33 mouse cellular contexts compared by ENCODE assay signal in genomic region chr12:58934580-58934979, GRCm38 (mm10).
"Had no signal": no experiment of that assay in that cellular context is flagged by ENCODE, and none has a peak within 500 bp of the region (broad histone marks: within the 10 kb centered on the region; RNA-seq: fewer than 3 reads in every experiment).

No protein-coding gene starts in this region.

- H3K4me3 ChIP-seq: limb, embryonic 10.5 days; limb, embryonic 12.5 days; limb, embryonic 13.5 days; limb, embryonic 15.5 days; liver, embryonic 12.5 days; liver, embryonic 13.5 days; liver, embryonic 15.5 days; lung, embryonic 15.5 days; megakaryocyte, embryonic 14.5 days; midbrain, embryonic 10.5 days; midbrain, embryonic 12.5 days; midbrain, embryonic 13.5 days; midbrain, embryonic 15.5 days; myocyte; neural tube, embryonic 12.5 days; neural tube, embryonic 13.5 days had no signal

- H3K9me3 ChIP-seq: limb, embryonic 10.5 days; limb, embryonic 13.5 days; limb, embryonic 15.5 days; liver, embryonic 12.5 days; liver, embryonic 13.5 days; liver, embryonic 15.5 days; lung, embryonic 15.5 days; megakaryocyte, embryonic 14.5 days; midbrain, embryonic 12.5 days; midbrain, embryonic 13.5 days; midbrain, embryonic 15.5 days; neural tube, embryonic 12.5 days; neural tube, embryonic 13.5 days had no signal

- ATAC-seq: liver, embryonic 12.5 days; liver, postnatal 0 days; lung, postnatal 0 days; midbrain, embryonic 13.5 days; midbrain, embryonic 15.5 days; midbrain, embryonic 16.5 days had no signal

- H3K27me3 ChIP-seq: limb, embryonic 12.5 days; limb, embryonic 13.5 days; limb, embryonic 15.5 days; liver, embryonic 12.5 days; liver, embryonic 13.5 days; liver, embryonic 15.5 days; lung, embryonic 15.5 days; midbrain, embryonic 12.5 days; midbrain, embryonic 13.5 days; midbrain, embryonic 15.5 days; neural tube, embryonic 12.5 days; neural tube, embryonic 13.5 days had no signal

- H3K4me2 ChIP-seq: limb, embryonic 12.5 days; limb, embryonic 13.5 days; limb, embryonic 15.5 days; liver, embryonic 11.5 days; liver, embryonic 12.5 days; liver, embryonic 13.5 days; liver, embryonic 15.5 days; lung, embryonic 14.5 days; lung, embryonic 15.5 days; midbrain, embryonic 11.5 days; midbrain, embryonic 12.5 days; midbrain, embryonic 13.5 days; midbrain, embryonic 15.5 days; neural tube, embryonic 12.5 days; neural tube, embryonic 13.5 days had no signal

- H3K36me3 ChIP-seq: limb, embryonic 10.5 days; limb, embryonic 12.5 days; limb, embryonic 13.5 days; limb, embryonic 15.5 days; liver, embryonic 12.5 days; liver, embryonic 13.5 days; liver, embryonic 15.5 days; lung, embryonic 15.5 days; midbrain, embryonic 10.5 days; midbrain, embryonic 12.5 days; midbrain, embryonic 13.5 days; midbrain, embryonic 15.5 days; neural tube, embryonic 12.5 days; neural tube, embryonic 13.5 days had no signal

- H3K27ac ChIP-seq: limb, embryonic 10.5 days; limb, embryonic 12.5 days; limb, embryonic 13.5 days; limb, embryonic 15.5 days; liver, embryonic 12.5 days; liver, embryonic 13.5 days; liver, embryonic 14.5 days; liver, embryonic 15.5 days; lung, embryonic 15.5 days; macrophage; midbrain, embryonic 10.5 days; midbrain, embryonic 12.5 days; midbrain, embryonic 13.5 days; midbrain, embryonic 15.5 days; neural tube, embryonic 12.5 days; neural tube, embryonic 13.5 days had no signal

- H3K9ac ChIP-seq: limb, embryonic 12.5 days; limb, embryonic 13.5 days; limb, embryonic 15.5 days; liver, embryonic 12.5 days; liver, embryonic 13.5 days; liver, embryonic 14.5 days; liver, embryonic 15.5 days; liver, postnatal 0 days; lung, embryonic 14.5 days; lung, embryonic 15.5 days; midbrain, embryonic 12.5 days; midbrain, embryonic 13.5 days; midbrain, embryonic 15.5 days; neural tube, embryonic 12.5 days; neural tube, embryonic 13.5 days had no signal

- DNase-seq: left cerebral cortex, postnatal 4 days; liver; liver, embryonic 13.5 days; liver, postnatal 0 days; lung, adult 18-20 months; lung, adult 2 months; lung, embryonic 14.5 days; lung, postnatal 10 days; lung, postnatal 14 days; lung, postnatal 36 days; lung, postnatal 4 days; midbrain, embryonic 14.5 days had no signal

- H3K4me1 ChIP-seq: limb, embryonic 10.5 days; limb, embryonic 12.5 days; limb, embryonic 13.5 days; limb, embryonic 15.5 days; liver, embryonic 12.5 days; liver, embryonic 13.5 days; liver, embryonic 15.5 days; lung, embryonic 15.5 days; midbrain, embryonic 10.5 days; midbrain, embryonic 12.5 days; midbrain, embryonic 13.5 days; midbrain, embryonic 15.5 days; neural tube, embryonic 12.5 days; neural tube, embryonic 13.5 days had no signal
